Comparison of ENCODE assay signal across 17 mouse cellular contexts in genomic region chr3:93373416-93373815, GRCm38 (mm10).
"Had no signal": no experiment of that assay in that cellular context is flagged by ENCODE, and none has a peak within 500 bp of the region (broad histone marks: within the 10 kb centered on the region; RNA-seq: fewer than 3 reads in every experiment).

No protein-coding gene starts in this region.

- DNase-seq: gastrocnemius, postnatal 14 days; gastrocnemius, postnatal 36 days; heart, adult 11 months; heart, adult 2 months; heart, postnatal 14 days; heart, postnatal 36 days; kidney, adult 11 months; kidney, adult 2 months; kidney, adult 9 months; kidney, postnatal 14 days; kidney, postnatal 36 days; layer of hippocampus, adult 9-11 months; layer of hippocampus, postnatal 36 days; liver; liver, embryonic 13.5 days had no signal

- ATAC-seq: hindbrain, postnatal 0 days; intestine, embryonic 16.5 days had no signal
